8 mouse cellular contexts compared by ENCODE assay signal in genomic region chr6:24955131-24955945, GRCm38 (mm10). TPM values are rescaled to one million over a fixed set of nuclear protein-coding genes. Genes with fewer than 3 reads are reported as not detected.
DNase-seq lines count a peak whose midpoint lies in the region; ATAC-seq lines count a peak whose summit lies in the region.

No protein-coding gene starts in this region.

- H3K27me3 ChIP-seq in heart, embryonic 14.5 days (ENCODE audit: control insufficient read depth, insufficient read depth, low read length), result peaks cover 18% of the 10 kb centered on the region
- peaks cover 32% of the 10 kb centered on the region for H3K27me3 ChIP-seq in liver, embryonic 13.5 days

- no peak overlapping the region for H3K27ac ChIP-seq in heart, embryonic 14.5 days (replicated peaks in 1 of 2; ENCODE audit: control insufficient read depth in 1 of 2, insufficient read depth in 1 of 2, low read depth in 2 of 2, low read length in 2 of 2)
- H3K27ac ChIP-seq in liver, embryonic 13.5 days, result no peak overlapping the region

- ATAC-seq in heart, embryonic 14.5 days (ENCODE audit: insufficient number of reproducible peaks, insufficient read depth, low FRiP score, low read depth), result peak; percentile 61
- 0 out of 2 replicates have a peak, but pooled peaks have one; percentile 36 for ATAC-seq in liver, embryonic 13.5 days (ENCODE audit: low read depth)
- ATAC-seq in erythroid progenitor cell, adult 5-6 weeks (replicated peaks; ENCODE audit: low FRiP score, poor library complexity, severe bottlenecking), result no peak

- under 1% methylated on average over 85 of the region's 91 CpGs for WGBS in heart, embryonic 14.5 days
- WGBS in liver, embryonic 13.5 days (ENCODE audit: insufficient replicate concordance), result 2% methylated on average over 89 of the region's 91 CpGs

- H3K9me3 ChIP-seq in heart, embryonic 14.5 days (ENCODE audit: control insufficient read depth, low read length), result no peaks in the 10 kb centered on the region
- no peaks in the 10 kb centered on the region for H3K9me3 ChIP-seq in liver, embryonic 13.5 days (replicated peaks)

- H3K4me1 ChIP-seq in heart, embryonic 14.5 days (ENCODE audit: control insufficient read depth in 2 of 2, insufficient read depth in 2 of 2, low read length in 2 of 2), result peaks cover 0 to 12% of the 10 kb centered on the region in 2 experiments; a peak in 2 of 4 replicates
- H3K4me1 ChIP-seq in liver, embryonic 13.5 days (replicated peaks), result peaks cover 7% of the 10 kb centered on the region; the same call in 1 of the 2 replicates

- no peaks in the 10 kb centered on the region for H3K36me3 ChIP-seq in heart, embryonic 14.5 days (ENCODE audit: control insufficient read depth, insufficient read depth, low read length)
- no peaks in the 10 kb centered on the region for H3K36me3 ChIP-seq in liver, embryonic 13.5 days

- H3K4me2 ChIP-seq in heart, embryonic 14.5 days (ENCODE audit: low read length), result peak overlapping the region; percentile 98
- peak overlapping the region; percentile 72 for H3K4me2 ChIP-seq in liver, embryonic 13.5 days

- peak overlapping the region; percentile 64 for H3K9ac ChIP-seq in heart, embryonic 14.5 days (ENCODE audit: low read length)
- no peak overlapping the region for H3K9ac ChIP-seq in liver, embryonic 13.5 days

- peak overlapping the region; percentile 50 to 61 for H3K4me3 ChIP-seq in heart, embryonic 14.5 days (ENCODE audit: control insufficient read depth in 1 of 2, insufficient read depth in 1 of 2, low read depth in 1 of 2, low read length in 2 of 2)
- H3K4me3 ChIP-seq in liver, embryonic 13.5 days (replicated peaks), result peak overlapping the region; percentile 50

- peak; percentile 13 to 53 for DNase-seq in urinary bladder, adult 18-20 months (ENCODE audit: low spot score in 2 of 2)
- DNase-seq in urinary bladder, postnatal 10 days (ENCODE audit: low spot score), result no peak
- peak; percentile 71 for DNase-seq in embryo, embryonic 9.5 days (ENCODE audit: extremely low spot score)
- peak; percentile 54 to 73 for DNase-seq in kidney, postnatal 4 days
- DNase-seq in liver, embryonic 13.5 days, result no peak
- peak; percentile 72 to 74 for DNase-seq in right cerebral cortex, postnatal 10 days (ENCODE audit: low spot score in 2 of 2)

RNA-seq across cellular contexts. Expression of gene Tmem229a, which starts 0.8 kb away (rescaled TPM):
- polyA plus RNA-seq in heart, embryonic 14.5 days (2014; fragmentation: Nextera tagmentation; extraction: Ambion mirVana), result 0.05 TPM in 1 of 2 replicates, not detected in the other
- polyA plus RNA-seq in liver, embryonic 13.5 days (2015; fragmentation: Nextera tagmentation; extraction: Ambion mirVana), result 0.02 and 0.09 TPM in 2 replicates
- not detected in 2 replicates for total RNA-seq in erythroid progenitor cell, adult 5-6 weeks (2015; ENCODE audit: low replicate concordance)
- not detected in 2 replicates for total RNA-seq in erythroid progenitor cell, adult 5-6 weeks (2017; ENCODE audit: low replicate concordance)

Comparison
In these comparisons a context has a peak if more than half of its experiments do, and no peak if none do; other contexts are left out.
1. DNase-seq: peak in urinary bladder, adult 18-20 months (2 of 2), embryo, embryonic 9.5 days (single experiment), kidney, postnatal 4 days (2 of 2) and right cerebral cortex, postnatal 10 days (2 of 2); none in urinary bladder, postnatal 10 days (single experiment) and liver, embryonic 13.5 days (single experiment).